Mouse (Mus musculus) lung, embryonic 16.5 days (tissue): ENCODE measurements around the gene H2afj. TPM values are rescaled to one million over a fixed set of nuclear protein-coding genes. Genes with fewer than 3 reads are reported as not detected.
A peak's percentile ranks its signal among the peaks of the same experiment; 100 is the strongest.
"Not testable (repeated sequence)": the region's sequence is repeated elsewhere in the genome, so short reads cannot be mapped to it uniquely, and the experiment has no call there.

Source experiments
- ATAC-seq: fragments of 200-750 bp; cut with Nextera tagmentation; 2 replicates; pipeline ENCODE4 v1.8.0; 2017; ENCODE audit warnings: low read depth, mild to moderate bottlenecking, moderate library complexity
- H3K27ac ChIP-seq: fragments of 300-500 bp; sonication (generic); 2 replicates; pipeline ENCODE4 v1.5.1; 2014; ENCODE audit warnings: mild to moderate bottlenecking, control low read depth, low read length
- H3K27me3 ChIP-seq: fragments of 300-500 bp; sonication (generic); 2 replicates; pipeline ENCODE4 v1.6.1; 2014; ENCODE audit warnings: low read depth, low read length, mixed read lengths; ENCODE audit not compliant: control insufficient read depth, insufficient read depth
- H3K36me3 ChIP-seq: fragments of 300-500 bp; sonication (generic); 2 replicates; pipeline ENCODE4 v1.6.1; 2014; ENCODE audit warnings: low read length; ENCODE audit not compliant: control insufficient read depth, insufficient read depth
- H3K4me1 ChIP-seq: fragments of 300-500 bp; sonication (generic); replicated peaks from 2 replicates; pipeline ENCODE4 v1.6.1; 2014; ENCODE audit warnings: low read length, mixed read lengths; ENCODE audit not compliant: control insufficient read depth, insufficient read depth
- H3K4me2 ChIP-seq: fragments of 300-500 bp; sonication (generic); 2 replicates; pipeline ENCODE4 v1.6.1; 2014; ENCODE audit warnings: low read depth, low read length, control low read depth
- H3K4me3 ChIP-seq: fragments of 300-500 bp; sonication (generic); 2 replicates; pipeline ENCODE4 v1.5.1; 2014; ENCODE audit warnings: mild to moderate bottlenecking, low read length, control low read depth
- H3K9ac ChIP-seq: fragments of 300-500 bp; sonication (generic); 2 replicates; pipeline ENCODE4 v1.6.1; 2014; ENCODE audit warnings: low read length, control low read depth
- H3K9me3 ChIP-seq: fragments of 300-500 bp; sonication (generic); 2 replicates; pipeline ENCODE4 v1.6.1; 2016; ENCODE audit warnings: low read length; ENCODE audit not compliant: control insufficient read depth
- WGBS: fragments of 180-500 bp; shearing (Covaris S2); extraction: QIAGEN DNeasy Blood & Tissue Kit; methylation state at CpG from one replicate; pipeline ENCODE4 v1.1.7; 2014; 5-methylcytosine and 5-hydroxymethylcytosine counted together
- polyA plus RNA-seq: library from polyadenylated mRNA; unstranded; fragments of >200 nt; fragmentation: Nextera tagmentation; extraction: Ambion mirVana; gene quantifications from 2 replicates; pipeline ENCODE4 v1.2.1, GENCODE M21; 2015

Gene H2afj
- polyA plus RNA-seq, 1 experiment from 2014 or later = 141 TPM

GRCm38 (mm10) chr6:136792884-136793758 lies 14.9 kb upstream of the H2afj start:
- ATAC-seq = no peak
- peak overlapping the region; percentile 44 for H3K4me3 ChIP-seq
- H3K9ac ChIP-seq = peak overlapping the region; percentile 40
- H3K9me3 ChIP-seq = no peaks in the 10 kb centered on the region
- peaks cover 3% of the 10 kb centered on the region for H3K4me1 ChIP-seq
- no peaks in the 10 kb centered on the region for H3K36me3 ChIP-seq
- WGBS = 25% methylated on average over 16 of the region's 16 CpGs
- H3K27me3 ChIP-seq = no peaks in the 10 kb centered on the region
- H3K27ac ChIP-seq = no peak overlapping the region
- H3K4me2 ChIP-seq = peak overlapping the region; percentile 67

DNA sequence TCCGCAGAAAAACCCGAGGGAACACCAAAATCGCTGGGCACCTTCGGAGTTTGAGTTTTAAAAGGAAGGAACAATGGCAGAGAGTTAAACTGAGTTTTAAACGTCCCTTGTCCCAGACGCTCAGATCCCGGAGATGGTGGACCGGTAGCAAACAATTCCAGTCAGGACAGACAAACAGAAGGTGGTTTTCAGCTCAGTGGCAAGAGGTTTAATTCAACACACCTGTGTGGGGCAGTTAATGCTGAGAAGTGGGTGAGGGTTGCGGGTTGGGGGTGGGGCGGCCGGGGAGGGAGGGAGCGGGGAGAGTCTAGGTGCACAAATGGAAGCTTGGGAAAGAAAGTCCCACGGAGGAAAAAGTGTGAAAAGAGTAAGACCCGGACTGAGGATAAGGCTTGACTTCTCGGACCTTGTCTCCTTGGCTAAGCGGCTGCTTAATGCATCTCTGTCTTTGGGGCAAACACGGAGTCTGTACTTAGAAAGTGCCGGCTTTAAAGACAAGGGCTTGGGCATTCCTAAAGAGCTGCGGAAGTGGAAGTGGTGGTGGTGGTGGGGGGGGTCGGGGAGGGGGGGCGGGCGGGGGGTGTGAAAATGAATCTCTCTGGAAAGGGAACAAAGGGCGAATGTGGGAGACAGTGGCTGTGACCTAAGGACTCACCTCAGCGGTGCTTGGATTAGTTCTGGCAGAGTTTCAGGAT lies 14.1 kb upstream of the H2afj start:
- no peak overlapping the region for H3K27ac ChIP-seq
- peak overlapping the region; percentile 67 for H3K4me2 ChIP-seq
- no peaks in the 10 kb centered on the region for H3K36me3 ChIP-seq
- H3K9me3 ChIP-seq = no peaks in the 10 kb centered on the region
- peak overlapping the region; percentile 40 for H3K9ac ChIP-seq
- peaks cover 3% of the 10 kb centered on the region for H3K4me1 ChIP-seq
- no peaks in the 10 kb centered on the region for H3K27me3 ChIP-seq
- no peak for ATAC-seq
- 0% methylated on average over 22 of the region's 24 CpGs for WGBS
- peak overlapping the region; percentile 44 for H3K4me3 ChIP-seq

- 50% methylated on average over 1 of the region's 1 CpGs for WGBS
- H3K4me1 ChIP-seq = peaks cover 3% of the 10 kb centered on the region; the same call in 1 of the 2 replicates
- H3K27me3 ChIP-seq = no peaks in the 10 kb centered on the region
- no peaks in the 10 kb centered on the region for H3K9me3 ChIP-seq
- no peak overlapping the region for H3K4me3 ChIP-seq
- H3K4me2 ChIP-seq = no peak overlapping the region
- no peak overlapping the region for H3K27ac ChIP-seq
- no peak for ATAC-seq
- H3K36me3 ChIP-seq = no peaks in the 10 kb centered on the region
- no peak overlapping the region for H3K9ac ChIP-seq
Measured at GRCm38 (mm10) chr6:136795110-136795509, 12.9 kb upstream of the H2afj start.

DNA sequence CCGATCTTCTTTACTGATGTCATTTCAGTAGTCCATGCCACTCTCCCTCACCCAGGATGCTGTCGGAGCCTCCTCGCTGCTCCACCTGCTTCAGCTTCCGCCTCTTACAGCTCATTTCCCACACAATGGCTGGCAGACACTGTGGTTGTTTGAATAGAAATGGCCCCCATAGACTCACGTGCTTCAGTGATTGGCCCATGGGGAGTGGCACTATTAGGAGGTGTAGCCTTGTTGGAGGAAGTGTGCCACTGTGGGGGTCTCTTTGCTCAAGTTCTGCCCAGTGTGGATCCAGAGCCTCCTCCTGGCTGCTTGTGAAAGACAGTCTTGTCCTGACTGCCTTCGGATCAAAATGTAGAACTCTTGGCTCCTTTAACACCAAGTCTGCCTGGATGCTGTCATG lies 12.2 kb upstream of the H2afj start:
- WGBS = 57% methylated on average over 6 of the region's 6 CpGs
- peaks cover 3% of the 10 kb centered on the region; the same call in 1 of the 2 replicates for H3K4me1 ChIP-seq
- ATAC-seq = no peak
- no peak overlapping the region for H3K4me3 ChIP-seq
- no peak overlapping the region for H3K27ac ChIP-seq
- H3K27me3 ChIP-seq = no peaks in the 10 kb centered on the region
- no peak overlapping the region for H3K4me2 ChIP-seq
- no peaks in the 10 kb centered on the region for H3K9me3 ChIP-seq
- no peaks in the 10 kb centered on the region for H3K36me3 ChIP-seq
- H3K9ac ChIP-seq = no peak overlapping the region

DNA sequence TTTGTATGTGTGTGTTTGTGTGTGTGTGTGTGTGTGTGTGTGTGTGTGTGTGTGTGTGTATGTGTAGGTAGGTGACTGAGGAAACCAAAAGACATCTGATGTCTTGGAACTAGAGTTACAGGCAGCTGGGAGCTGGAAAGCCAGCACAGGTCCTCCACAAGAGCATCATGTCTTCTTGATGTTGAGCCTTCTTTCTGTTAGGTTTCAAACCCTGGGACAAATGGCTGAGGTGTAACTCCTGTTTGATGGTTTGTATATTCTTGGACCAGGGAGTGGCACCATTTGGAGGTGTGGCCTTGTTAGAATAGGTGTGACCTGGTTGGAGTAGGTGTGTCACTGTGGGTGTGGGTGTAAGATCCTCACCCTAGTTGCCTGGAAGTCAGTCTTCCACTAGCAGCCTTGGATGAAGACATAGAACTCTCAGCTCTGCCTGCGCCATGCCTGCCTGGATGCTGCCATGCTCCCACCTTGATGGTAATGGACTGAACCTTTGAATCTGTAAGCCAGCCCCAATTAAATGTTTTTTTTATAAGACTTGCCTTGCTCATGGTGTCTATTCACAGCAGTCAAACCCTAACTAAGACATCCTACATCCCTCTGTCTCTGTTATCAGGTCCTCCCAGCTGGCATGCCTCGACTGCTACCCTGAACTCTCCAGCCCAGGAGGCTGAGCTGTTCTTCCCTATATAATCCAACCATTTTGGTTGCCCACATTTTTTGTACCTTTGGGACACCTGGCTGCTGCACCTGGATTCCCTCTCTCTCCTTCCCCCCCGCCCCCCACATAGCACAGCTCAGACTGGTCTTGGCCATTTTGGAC lies 10.0 kb upstream of the H2afj start:
- ATAC-seq, H3K27ac ChIP-seq, H3K4me3 ChIP-seq, H3K4me1 ChIP-seq, H3K27me3 ChIP-seq, H3K9ac ChIP-seq, H3K36me3 ChIP-seq, H3K9me3 ChIP-seq, H3K4me2 ChIP-seq: not testable (repeated sequence)
- 79% methylated on average over 3 of the region's 3 CpGs for WGBS

DNA sequence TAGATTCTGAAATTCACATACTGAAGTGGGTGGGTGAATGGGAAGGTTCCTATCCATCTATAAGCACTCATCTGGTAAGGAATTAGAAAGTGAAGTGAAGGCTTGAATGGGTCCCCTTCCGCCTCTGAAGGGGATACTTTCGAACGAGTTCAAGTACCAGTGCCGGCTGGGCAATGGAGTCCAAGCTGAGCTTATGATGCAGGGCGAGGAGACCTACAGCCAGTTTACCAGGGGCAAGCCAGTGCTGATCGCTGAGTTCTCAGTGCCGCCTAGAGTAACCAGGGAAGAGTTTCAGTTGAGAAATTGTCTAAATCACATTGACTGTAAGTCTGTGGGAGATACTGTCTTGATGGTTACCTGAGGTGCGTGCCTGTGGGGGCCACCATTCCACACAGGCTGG lies 7.3 kb upstream of the H2afj start:
- ATAC-seq = no peak
- H3K27me3 ChIP-seq = no peaks in the 10 kb centered on the region
- H3K9me3 ChIP-seq = no peaks in the 10 kb centered on the region
- no peak overlapping the region for H3K27ac ChIP-seq
- H3K36me3 ChIP-seq = no peaks in the 10 kb centered on the region
- WGBS = 80% methylated on average over 8 of the region's 8 CpGs
- H3K4me1 ChIP-seq = peaks cover 10% of the 10 kb centered on the region
- H3K9ac ChIP-seq = no peak overlapping the region
- no peak overlapping the region for H3K4me2 ChIP-seq
- no peak overlapping the region for H3K4me3 ChIP-seq

- Histone ChIP-seq H3K27ac (no peak overlapping the region), H3K9ac (no peak overlapping the region), H3K4me1 (peaks cover 12% of the 10 kb centered on the region), H3K9me3 (no peaks in the 10 kb centered on the region), H3K4me3 (no peak overlapping the region), H3K27me3 (no peaks in the 10 kb centered on the region), H3K4me2 (no peak overlapping the region), H3K36me3 (no peaks in the 10 kb centered on the region)
- 50% methylated on average over 6 of the region's 6 CpGs for WGBS
- no peak for ATAC-seq
Measured at GRCm38 (mm10) chr6:136801274-136801673, 6.8 kb upstream of the H2afj start.

- Histone ChIP-seq H3K9me3 (no peaks in the 10 kb centered on the region), H3K36me3 (no peaks in the 10 kb centered on the region), H3K27me3 (no peaks in the 10 kb centered on the region), H3K27ac (peak overlapping the region; percentile 100), H3K4me1 (peaks cover 15% of the 10 kb centered on the region), H3K4me3 (peak overlapping the region; percentile 59), H3K9ac (peak overlapping the region; percentile 92), H3K4me2 (peak overlapping the region; percentile 71)
- ATAC-seq = peak; percentile 0; the same call in 1 of the 2 replicates
- WGBS = 7% methylated on average over 12 of the region's 12 CpGs
Measured at GRCm38 (mm10) chr6:136803093-136803738, 4.8 kb upstream of the H2afj start.
